Mouse (Mus musculus): ENCODE results near the gene Gpr88. TPM values are rescaled to one million over a fixed set of nuclear protein-coding genes. Genes with fewer than 3 reads are reported as not detected.

Gpr88 gene
- polyA plus RNA-seq, 1 experiment from 2014 or later, result 0.08 TPM

- WGBS, result 78% methylated on average over 9 of the region's 9 CpGs
- ATAC-seq (ENCODE audit: insufficient number of reproducible peaks, low FRiP score, low TSS enrichment, low read depth), result no peak
- Histone ChIP-seq H3K4me3 (ENCODE audit: low read depth, low read length) (no peak overlapping the region), H3K4me2 (ENCODE audit: low read depth, severe bottlenecking) (no peak overlapping the region), H3K9me3 (ENCODE audit: control insufficient read depth, low read length) (no peaks in the 10 kb centered on the region), H3K27me3 (ENCODE audit: control insufficient read depth, insufficient read depth, low read length) (no peaks in the 10 kb centered on the region), H3K27ac (replicated peaks; ENCODE audit: low read depth, low read length) (no peak overlapping the region), H3K36me3 (ENCODE audit: control insufficient read depth, insufficient read depth, low read length) (no peaks in the 10 kb centered on the region), H3K4me1 (ENCODE audit: control insufficient read depth, insufficient read depth, low read length) (no peaks in the 10 kb centered on the region; the same call in 1 of the 2 replicates), H3K9ac (ENCODE audit: low read length) (no peak overlapping the region)
- no peak for DNase-seq (ENCODE audit: low spot score)
These were observed 48.7 kb downstream of the Gpr88 start for GRCm38 (mm10) chr3:116204643-116205042.

GRCm38 (mm10) chr3:116203942-116204341 is 49.4 kb downstream of the Gpr88 start:
- H3K4me3 ChIP-seq (ENCODE audit: low read depth, low read length), result no peak overlapping the region
- DNase-seq (ENCODE audit: low spot score) (no peak), ATAC-seq (ENCODE audit: insufficient number of reproducible peaks, low FRiP score, low TSS enrichment, low read depth) (no peak)
- no peaks in the 10 kb centered on the region for H3K9me3 ChIP-seq (ENCODE audit: control insufficient read depth, low read length)
- H3K36me3 ChIP-seq (ENCODE audit: control insufficient read depth, insufficient read depth, low read length), result no peaks in the 10 kb centered on the region
- H3K27ac ChIP-seq (replicated peaks; ENCODE audit: low read depth, low read length), result no peak overlapping the region
- no peaks in the 10 kb centered on the region; the same call in 1 of the 2 replicates for H3K4me1 ChIP-seq (ENCODE audit: control insufficient read depth, insufficient read depth, low read length)
- no peak overlapping the region for H3K9ac ChIP-seq (ENCODE audit: low read length)
- H3K4me2 ChIP-seq (ENCODE audit: low read depth, severe bottlenecking), result no peak overlapping the region
- 75% methylated on average over 3 of the region's 3 CpGs for whole genome bisulfite sequencing
- no peaks in the 10 kb centered on the region for H3K27me3 ChIP-seq (ENCODE audit: control insufficient read depth, insufficient read depth, low read length)

GRCm38 (mm10) chr3:116200060-116200459 is 53.2 kb downstream of the Gpr88 start:
- H3K9ac ChIP-seq (ENCODE audit: low read length), result no peak overlapping the region
- no peak overlapping the region for H3K4me2 ChIP-seq (ENCODE audit: low read depth, severe bottlenecking)
- H3K9me3 ChIP-seq (ENCODE audit: control insufficient read depth, low read length), result no peaks in the 10 kb centered on the region
- H3K4me1 ChIP-seq (ENCODE audit: control insufficient read depth, insufficient read depth, low read length), result no peaks in the 10 kb centered on the region; the same call in 1 of the 2 replicates
- H3K4me3 ChIP-seq (ENCODE audit: low read depth, low read length), result no peak overlapping the region
- H3K36me3 ChIP-seq (ENCODE audit: control insufficient read depth, insufficient read depth, low read length), result no peaks in the 10 kb centered on the region
- no peak for ATAC-seq (ENCODE audit: insufficient number of reproducible peaks, low FRiP score, low TSS enrichment, low read depth)
- H3K27ac ChIP-seq (replicated peaks; ENCODE audit: low read depth, low read length), result no peak overlapping the region
- no peaks in the 10 kb centered on the region for H3K27me3 ChIP-seq (ENCODE audit: control insufficient read depth, insufficient read depth, low read length)
- WGBS, result 72% methylated on average over 10 of the region's 10 CpGs
- DNase-seq (ENCODE audit: low spot score), result no peak

Other genes with a start within 250 kb of the Gpr88 start
- 31.6 and 35.5 TPM in 2 replicates for gene Slc30a7, start 246.1 kb downstream of the Gpr88 start, polyA plus RNA-seq (2014; fragmentation: Nextera tagmentation; extraction: Ambion mirVana)
- 18.1 and 18.3 TPM in 2 replicates for gene Extl2, start 246.0 kb downstream of the Gpr88 start, polyA plus RNA-seq (2014; fragmentation: Nextera tagmentation; extraction: Ambion mirVana)
- 74.3 and 78.8 TPM in 2 replicates for gene Vcam1, start 123.8 kb downstream of the Gpr88 start, polyA plus RNA-seq (2014; fragmentation: Nextera tagmentation; extraction: Ambion mirVana)
- 11.6 and 12.7 TPM in 2 replicates for gene Cdc14a, start 170.5 kb upstream of the Gpr88 start, polyA plus RNA-seq (2014; fragmentation: Nextera tagmentation; extraction: Ambion mirVana)

Measured in limb, embryonic 11.5 days (tissue).